Mouse (Mus musculus): ENCODE data around the gene Tiam2.
A peak's percentile ranks its signal among the peaks of the same experiment; 100 is the strongest.

The Tiam2 gene

GRCm38 (mm10) chr17:3500076-3500475 is 173.7 kb downstream of the Tiam2 start:
- no peak for DNase-seq

GRCm38 (mm10) chr17:3500936-3501335 is 174.6 kb downstream of the Tiam2 start:
- DNase-seq, result no peak

- DNase-seq, result no peak
These were observed 179.3 kb downstream of the Tiam2 start for GRCm38 (mm10) chr17:3505711-3506110.

GRCm38 (mm10) chr17:3506508-3506907 is 180.1 kb downstream of the Tiam2 start:
- DNase-seq, result no peak

- DNase-seq, result peak; percentile 58
These were observed 183.5 kb downstream of the Tiam2 start for GRCm38 (mm10) chr17:3509841-3510240.

- DNase-seq, result no peak
These were observed 187.9 kb downstream of the Tiam2 start for GRCm38 (mm10) chr17:3514316-3514715.

- DNase-seq, result no peak
These were observed 189.5 kb downstream of the Tiam2 start for GRCm38 (mm10) chr17:3515851-3516250.

GRCm38 (mm10) chr17:3516406-3516805 is 190.0 kb downstream of the Tiam2 start:
- DNase-seq, result no peak

- DNase-seq, result no peak
These were observed 194.0 kb downstream of the Tiam2 start for GRCm38 (mm10) chr17:3520344-3520743.

GRCm38 (mm10) chr17:3527841-3528471 is 201.6 kb downstream of the Tiam2 start:
- DNase-seq, result no peak

- DNase-seq, result no peak
These were observed 203.2 kb downstream of the Tiam2 start for GRCm38 (mm10) chr17:3529523-3529922.

GRCm38 (mm10) chr17:3530549-3530948 is 204.2 kb downstream of the Tiam2 start:
- no peak for DNase-seq

- DNase-seq, result no peak
These were observed 205.3 kb downstream of the Tiam2 start for GRCm38 (mm10) chr17:3531641-3532040.

- no peak for DNase-seq
These were observed 205.9 kb downstream of the Tiam2 start, which contains the start of gene Cldn20 for GRCm38 (mm10) chr17:3532254-3532653. Gene Cldn20 (plus strand): TSS chr17:3532554.

GRCm38 (mm10) chr17:3533425-3533824 is 207.1 kb downstream of the Tiam2 start:
- DNase-seq, result peak; percentile 46

GRCm38 (mm10) chr17:3540304-3540703 is 213.9 kb downstream of the Tiam2 start:
- no peak for DNase-seq

- DNase-seq, result no peak
These were observed 214.7 kb downstream of the Tiam2 start for GRCm38 (mm10) chr17:3541033-3541432.

GRCm38 (mm10) chr17:3547725-3548124 is 221.4 kb downstream of the Tiam2 start:
- no peak for DNase-seq

- DNase-seq, result no peak
These were observed 229.9 kb downstream of the Tiam2 start for GRCm38 (mm10) chr17:3556251-3556650.

GRCm38 (mm10) chr17:3557331-3558311 is 231.2 kb downstream of the Tiam2 start, which contains the start of gene Tfb1m:
Gene Tfb1m (minus strand): TSS chr17:3557781.
- peak; percentile 97 for DNase-seq

GRCm38 (mm10) chr17:3558356-3558870 is 232.0 kb downstream of the Tiam2 start:
- no peak for DNase-seq

GRCm38 (mm10) chr17:3560534-3560933 is 234.2 kb downstream of the Tiam2 start:
- peak; percentile 25 for DNase-seq

GRCm38 (mm10) chr17:3562405-3562804 is 236.0 kb downstream of the Tiam2 start:
- peak; percentile 38 for DNase-seq

- peak; percentile 40 for DNase-seq
These were observed 244.5 kb downstream of the Tiam2 start for GRCm38 (mm10) chr17:3570876-3571275.
